Mouse (Mus musculus): ENCODE measurements around the gene Cyp4f18. TPM values are rescaled to one million over a fixed set of nuclear protein-coding genes. Genes with fewer than 3 reads are reported as not detected.
"Not testable (repeated sequence)": the region's sequence is repeated elsewhere in the genome, so short reads cannot be mapped to it uniquely, and the experiment has no call there.

Gene Cyp4f18
- polyA plus RNA-seq, 1 experiment, result 8.8 TPM

- Histone ChIP-seq H3K4me3 (ENCODE audit: low read depth, low read length) (no peak overlapping the region), H3K36me3 (ENCODE audit: control insufficient read depth, insufficient read depth, low read length) (peaks cover 22% of the 10 kb centered on the region), H3K27me3 (ENCODE audit: control insufficient read depth, insufficient read depth, low read length) (no peaks in the 10 kb centered on the region), H3K4me1 (ENCODE audit: control insufficient read depth, insufficient read depth, insufficient read length, low read length) (no peaks in the 10 kb centered on the region; the same call in 1 of the 2 replicates), H3K27ac (ENCODE audit: insufficient read depth, low read depth, low read length) (no peak overlapping the region)
- WGBS, result 79% methylated on average over 3 of the region's 3 CpGs
- TF ChIP-seq POLR2A (IDR thresholded peaks at IDR 0.05; ENCODE audit: low read depth, low read length) (no peak), CTCF (IDR thresholded peaks at IDR 0.05; ENCODE audit: extremely low read depth, insufficient read length, insufficient replicate concordance, low read depth, low read length) (no peak)
Observed at GRCm38 (mm10) chr8:71964051-71964450, 45.4 kb downstream of the Cyp4f18 start.

- Histone ChIP-seq H3K4me1 (ENCODE audit: control insufficient read depth, insufficient read depth, insufficient read length, low read length) (no peaks in the 10 kb centered on the region; the same call in 1 of the 2 replicates), H3K27ac (ENCODE audit: insufficient read depth, low read depth, low read length) (no peak overlapping the region), H3K36me3 (ENCODE audit: control insufficient read depth, insufficient read depth, low read length) (peaks cover 11% of the 10 kb centered on the region), H3K4me3 (ENCODE audit: low read depth, low read length) (no peak overlapping the region), H3K27me3 (ENCODE audit: control insufficient read depth, insufficient read depth, low read length) (no peaks in the 10 kb centered on the region)
- TF ChIP-seq POLR2A (IDR thresholded peaks at IDR 0.05; ENCODE audit: low read depth, low read length) (no peak), CTCF (IDR thresholded peaks at IDR 0.05; ENCODE audit: extremely low read depth, insufficient read length, insufficient replicate concordance, low read depth, low read length) (no peak)
- WGBS, result 78% methylated on average over 5 of the region's 5 CpGs
Observed at GRCm38 (mm10) chr8:71961796-71962195, 47.6 kb downstream of the Cyp4f18 start.

- Histone ChIP-seq H3K27ac (ENCODE audit: insufficient read depth, low read depth, low read length) (no peak overlapping the region; the same call in 1 of the 2 replicates), H3K4me1 (ENCODE audit: control insufficient read depth, insufficient read depth, insufficient read length, low read length) (no peaks in the 10 kb centered on the region; the same call in 1 of the 2 replicates), H3K27me3 (ENCODE audit: control insufficient read depth, insufficient read depth, low read length) (no peaks in the 10 kb centered on the region), H3K36me3 (ENCODE audit: control insufficient read depth, insufficient read depth, low read length) (peaks cover 3% of the 10 kb centered on the region; the same call in 1 of the 2 replicates), H3K4me3 (ENCODE audit: low read depth, low read length) (no peak overlapping the region)
- TF ChIP-seq POLR2A (IDR thresholded peaks at IDR 0.05; ENCODE audit: low read depth, low read length) (no peak), CTCF (IDR thresholded peaks at IDR 0.05; ENCODE audit: extremely low read depth, insufficient read length, insufficient replicate concordance, low read depth, low read length) (no peak)
Observed at GRCm38 (mm10) chr8:71960483-71960882, 48.9 kb downstream of the Cyp4f18 start.

- no peak overlapping the region for H3K4me3 ChIP-seq (ENCODE audit: low read depth, low read length)
- no peaks in the 10 kb centered on the region for H3K36me3 ChIP-seq (ENCODE audit: control insufficient read depth, insufficient read depth, low read length)
- H3K27ac ChIP-seq (ENCODE audit: insufficient read depth, low read depth, low read length), result no peak overlapping the region
- TF ChIP-seq POLR2A (IDR thresholded peaks at IDR 0.05; ENCODE audit: low read depth, low read length) (no peak), CTCF (IDR thresholded peaks at IDR 0.05; ENCODE audit: extremely low read depth, insufficient read length, insufficient replicate concordance, low read depth, low read length) (no peak)
- no peaks in the 10 kb centered on the region for H3K27me3 ChIP-seq (ENCODE audit: control insufficient read depth, insufficient read depth, low read length)
- H3K4me1 ChIP-seq (ENCODE audit: control insufficient read depth, insufficient read depth, insufficient read length, low read length), result peaks cover 5% of the 10 kb centered on the region; the same call in 1 of the 2 replicates
- 98% methylated on average over 9 of the region's 9 CpGs for WGBS
Observed at GRCm38 (mm10) chr8:71954666-71955065, 54.8 kb downstream of the Cyp4f18 start.

- H3K36me3 ChIP-seq (ENCODE audit: control insufficient read depth, insufficient read depth, low read length); H3K4me3 ChIP-seq (ENCODE audit: low read depth, low read length); H3K4me1 ChIP-seq (ENCODE audit: control insufficient read depth, insufficient read depth, insufficient read length, low read length); H3K27me3 ChIP-seq (ENCODE audit: control insufficient read depth, insufficient read depth, low read length); H3K27ac ChIP-seq (ENCODE audit: insufficient read depth, low read depth, low read length): not testable (repeated sequence)
- 85% methylated on average over 16 of the region's 16 CpGs for WGBS
Observed at GRCm38 (mm10) chr8:71952961-71953700, 56.3 kb downstream of the Cyp4f18 start.

GRCm38 (mm10) chr8:71952489-71952888 is 56.9 kb downstream of the Cyp4f18 start:
- Histone ChIP-seq H3K4me1 (ENCODE audit: control insufficient read depth, insufficient read depth, insufficient read length, low read length) (peaks cover 5% of the 10 kb centered on the region; the same call in 1 of the 2 replicates), H3K36me3 (ENCODE audit: control insufficient read depth, insufficient read depth, low read length) (no peaks in the 10 kb centered on the region), H3K27ac (ENCODE audit: insufficient read depth, low read depth, low read length) (no peak overlapping the region), H3K27me3 (ENCODE audit: control insufficient read depth, insufficient read depth, low read length) (no peaks in the 10 kb centered on the region), H3K4me3 (ENCODE audit: low read depth, low read length) (no peak overlapping the region)
- 79% methylated on average over 1 of the region's 1 CpGs for whole genome bisulfite sequencing
- TF ChIP-seq POLR2A (IDR thresholded peaks at IDR 0.05; ENCODE audit: low read depth, low read length) (no peak), CTCF (IDR thresholded peaks at IDR 0.05; ENCODE audit: extremely low read depth, insufficient read length, insufficient replicate concordance, low read depth, low read length) (no peak)

GRCm38 (mm10) chr8:71951436-71952161 is 57.8 kb downstream of the Cyp4f18 start:
- Histone ChIP-seq H3K36me3 (ENCODE audit: control insufficient read depth, insufficient read depth, low read length) (no peaks in the 10 kb centered on the region), H3K4me3 (ENCODE audit: low read depth, low read length) (peak overlapping the region; percentile 81), H3K27ac (ENCODE audit: insufficient read depth, low read depth, low read length) (no peak overlapping the region; the same call in 1 of the 2 replicates), H3K27me3 (ENCODE audit: control insufficient read depth, insufficient read depth, low read length) (no peaks in the 10 kb centered on the region), H3K4me1 (ENCODE audit: control insufficient read depth, insufficient read depth, insufficient read length, low read length) (peaks cover 5% of the 10 kb centered on the region; the same call in 1 of the 2 replicates)
- TF ChIP-seq CTCF (IDR thresholded peaks at IDR 0.05; ENCODE audit: extremely low read depth, insufficient read length, insufficient replicate concordance, low read depth, low read length) (no peak), POLR2A (IDR thresholded peaks at IDR 0.05; ENCODE audit: low read depth, low read length) (no peak)
- WGBS, result 12% methylated on average over 14 of the region's 14 CpGs

All from small intestine, adult 2 months (tissue).